Mouse (Mus musculus): ENCODE results near the gene Ier3.

DNA sequence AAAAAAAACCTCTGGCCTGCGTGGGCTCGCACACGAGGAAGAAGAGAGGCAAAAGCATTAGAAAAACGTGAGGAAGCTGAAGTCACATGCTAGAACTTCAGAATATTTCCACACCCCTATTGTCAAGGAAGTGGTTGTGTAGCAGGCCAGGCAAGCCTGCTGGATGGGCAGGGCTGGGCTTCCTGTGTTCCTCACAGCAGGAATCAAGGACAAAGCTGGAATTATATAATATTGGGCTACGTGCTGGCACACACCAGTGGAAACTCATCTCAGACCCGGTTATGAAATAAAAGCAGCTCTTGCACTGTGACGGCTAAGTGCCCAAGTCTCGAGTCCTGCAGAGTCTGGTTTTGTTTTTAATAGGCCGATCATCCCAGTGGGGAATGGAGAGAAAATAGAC lies 13.4 kb upstream of the Ier3 start:
- TF ChIP-seq CTCF (IDR thresholded peaks at IDR 0.05) (no peak), EP300 (IDR thresholded peaks at IDR 0.05) (peak; percentile 94)

All from lung, postnatal 0 days (tissue).